Mouse (Mus musculus): ENCODE measurements around the gene Actn1. TPM values are rescaled to one million over a fixed set of nuclear protein-coding genes. Genes with fewer than 3 reads are reported as not detected.
A peak's percentile ranks its signal among the peaks of the same experiment; 100 is the strongest.
"Not testable (repeated sequence)": the region's sequence is repeated elsewhere in the genome, so short reads cannot be mapped to it uniquely, and the experiment has no call there.

The Actn1 gene
- polyA plus RNA-seq, 1 experiment from 2014 or later: 86.2 TPM

- Histone ChIP-seq H3K4me2 (0 out of 2 replicates have a peak overlapping the region, but pooled peaks have one; percentile 21), H3K9me3 (ENCODE audit: low read depth, low read length) (no peaks in the 10 kb centered on the region), H3K27me3 (ENCODE audit: insufficient read depth, low read length) (no peaks in the 10 kb centered on the region), H3K4me3 (ENCODE audit: low read depth, low read length) (no peak overlapping the region), H3K36me3 (ENCODE audit: insufficient read depth) (no peaks in the 10 kb centered on the region), H3K9ac (no peak overlapping the region), H3K4me1 (ENCODE audit: insufficient read depth) (peaks cover 13% of the 10 kb centered on the region; the same call in 1 of the 2 replicates), H3K27ac (ENCODE audit: low read depth) (no peak overlapping the region)
- peak; percentile 41 for DNase-seq
- no peak for ATAC-seq (ENCODE audit: insufficient read depth)
- TF ChIP-seq CTCF (IDR thresholded peaks at IDR 0.05; ENCODE audit: low read depth): no peak
- WGBS: 27% methylated on average over 10 of the region's 10 CpGs
These were observed 13.0 kb upstream of the Actn1 start for GRCm38 (mm10) chr12:80273020-80273686.

GRCm38 (mm10) chr12:80271806-80272205 is 11.6 kb upstream of the Actn1 start:
- no peak overlapping the region for H3K4me3 ChIP-seq (ENCODE audit: low read depth, low read length)
- no peak for ATAC-seq (ENCODE audit: insufficient read depth)
- no peaks in the 10 kb centered on the region for H3K9me3 ChIP-seq (ENCODE audit: low read depth, low read length)
- H3K9ac ChIP-seq: no peak overlapping the region
- no peak for DNase-seq
- TF ChIP-seq CTCF (IDR thresholded peaks at IDR 0.05; ENCODE audit: low read depth): no peak
- no peaks in the 10 kb centered on the region for H3K36me3 ChIP-seq (ENCODE audit: insufficient read depth)
- H3K27ac ChIP-seq (ENCODE audit: low read depth): no peak overlapping the region
- no peak overlapping the region for H3K4me2 ChIP-seq
- 34% methylated on average over 5 of the region's 5 CpGs for WGBS
- no peaks in the 10 kb centered on the region for H3K27me3 ChIP-seq (ENCODE audit: insufficient read depth, low read length)
- H3K4me1 ChIP-seq (ENCODE audit: insufficient read depth): peaks cover 13% of the 10 kb centered on the region; the same call in 1 of the 2 replicates

GRCm38 (mm10) chr12:80270924-80271323 is 10.8 kb upstream of the Actn1 start:
- H3K4me2 ChIP-seq: no peak overlapping the region
- H3K27me3 ChIP-seq (ENCODE audit: insufficient read depth, low read length): no peaks in the 10 kb centered on the region
- no peak overlapping the region for H3K4me3 ChIP-seq (ENCODE audit: low read depth, low read length)
- H3K4me1 ChIP-seq (ENCODE audit: insufficient read depth): peaks cover 10% of the 10 kb centered on the region; the same call in 1 of the 2 replicates
- DNase-seq (peak; percentile 66), ATAC-seq (ENCODE audit: insufficient read depth) (0 out of 2 replicates have a peak, but pooled peaks have one; percentile 31)
- WGBS: 3% methylated on average over 3 of the region's 3 CpGs
- peak overlapping the region; percentile 79 for H3K27ac ChIP-seq (ENCODE audit: low read depth)
- H3K9ac ChIP-seq: no peak overlapping the region
- no peaks in the 10 kb centered on the region for H3K9me3 ChIP-seq (ENCODE audit: low read depth, low read length)
- TF ChIP-seq CTCF (IDR thresholded peaks at IDR 0.05; ENCODE audit: low read depth): no peak
- no peaks in the 10 kb centered on the region for H3K36me3 ChIP-seq (ENCODE audit: insufficient read depth)

- H3K4me2 ChIP-seq: no peak overlapping the region
- H3K36me3 ChIP-seq (ENCODE audit: insufficient read depth): no peaks in the 10 kb centered on the region
- DNase-seq (no peak), ATAC-seq (ENCODE audit: insufficient read depth) (no peak)
- H3K9me3 ChIP-seq (ENCODE audit: low read depth, low read length): no peaks in the 10 kb centered on the region
- peaks cover 8% of the 10 kb centered on the region; the same call in 1 of the 2 replicates for H3K4me1 ChIP-seq (ENCODE audit: insufficient read depth)
- 80% methylated on average over 2 of the region's 2 CpGs for WGBS
- H3K27ac ChIP-seq (ENCODE audit: low read depth): no peak overlapping the region
- H3K4me3 ChIP-seq (ENCODE audit: low read depth, low read length): no peak overlapping the region
- TF ChIP-seq CTCF (IDR thresholded peaks at IDR 0.05; ENCODE audit: low read depth): no peak
- no peaks in the 10 kb centered on the region for H3K27me3 ChIP-seq (ENCODE audit: insufficient read depth, low read length)
- H3K9ac ChIP-seq: no peak overlapping the region
These were observed 9.1 kb upstream of the Actn1 start for GRCm38 (mm10) chr12:80269303-80269702.

DNA sequence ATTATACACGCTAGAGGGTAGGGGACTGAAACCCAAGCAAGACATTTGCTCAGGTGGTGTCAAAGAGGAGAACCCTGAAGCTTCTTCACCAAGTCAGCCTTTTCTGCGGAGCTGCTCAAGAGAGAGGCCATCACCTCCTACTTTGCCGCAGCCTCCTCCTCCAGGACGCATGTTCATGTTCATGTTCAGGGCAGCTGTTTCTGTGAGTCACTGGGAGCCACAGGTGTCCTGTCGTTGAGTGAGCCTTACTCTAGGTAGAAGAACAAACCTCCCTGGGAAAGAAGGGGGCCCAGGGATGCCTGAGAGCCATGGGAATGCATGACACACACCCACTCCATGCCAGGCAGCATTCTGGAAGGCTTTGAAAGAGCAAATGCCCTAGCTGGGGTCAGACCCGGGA is 7.8 kb upstream of the Actn1 start:
- Histone ChIP-seq H3K27me3 (ENCODE audit: insufficient read depth, low read length) (no peaks in the 10 kb centered on the region), H3K4me1 (ENCODE audit: insufficient read depth) (peaks cover 8% of the 10 kb centered on the region; the same call in 1 of the 2 replicates), H3K9ac (no peak overlapping the region), H3K27ac (ENCODE audit: low read depth) (no peak overlapping the region), H3K36me3 (ENCODE audit: insufficient read depth) (no peaks in the 10 kb centered on the region), H3K9me3 (ENCODE audit: low read depth, low read length) (no peaks in the 10 kb centered on the region), H3K4me3 (ENCODE audit: low read depth, low read length) (no peak overlapping the region), H3K4me2 (no peak overlapping the region)
- no peak for TF ChIP-seq CTCF (IDR thresholded peaks at IDR 0.05; ENCODE audit: low read depth)
- no peak for DNase-seq
- ATAC-seq (ENCODE audit: insufficient read depth): no peak
- 72% methylated on average over 6 of the region's 6 CpGs for WGBS

GRCm38 (mm10) chr12:80264388-80264787 is 4.2 kb upstream of the Actn1 start:
- H3K4me1 ChIP-seq (ENCODE audit: insufficient read depth); H3K27me3 ChIP-seq (ENCODE audit: insufficient read depth, low read length); ATAC-seq (ENCODE audit: insufficient read depth); H3K4me3 ChIP-seq (ENCODE audit: low read depth, low read length); H3K9me3 ChIP-seq (ENCODE audit: low read depth, low read length); H3K9ac ChIP-seq; H3K36me3 ChIP-seq (ENCODE audit: insufficient read depth); DNase-seq; H3K4me2 ChIP-seq; H3K27ac ChIP-seq (ENCODE audit: low read depth): not testable (repeated sequence)
- 85% methylated on average over 7 of the region's 7 CpGs for WGBS

- H3K27ac ChIP-seq (ENCODE audit: low read depth): peak overlapping the region; percentile 98
- H3K9me3 ChIP-seq (ENCODE audit: low read depth, low read length): no peaks in the 10 kb centered on the region
- H3K36me3 ChIP-seq (ENCODE audit: insufficient read depth): no peaks in the 10 kb centered on the region
- no peaks in the 10 kb centered on the region for H3K27me3 ChIP-seq (ENCODE audit: insufficient read depth, low read length)
- peaks cover 8% of the 10 kb centered on the region; the same call in 1 of the 2 replicates for H3K4me1 ChIP-seq (ENCODE audit: insufficient read depth)
- peak overlapping the region; percentile 76 for H3K4me2 ChIP-seq
- peak; percentile 48 for ATAC-seq (ENCODE audit: insufficient read depth)
- peak; percentile 39 for DNase-seq
- TF ChIP-seq CTCF (IDR thresholded peaks at IDR 0.05; ENCODE audit: low read depth): no peak
- WGBS: 12% methylated on average over 25 of the region's 25 CpGs
- peak overlapping the region; percentile 89 for H3K4me3 ChIP-seq (ENCODE audit: low read depth, low read length)
- peak overlapping the region; percentile 90 for H3K9ac ChIP-seq
These were observed 849 bp upstream of the Actn1 start for GRCm38 (mm10) chr12:80260744-80261695.

Data from lung, embryonic 14.5 days (tissue).